Mouse (Mus musculus): Measurements from ENCODE around the gene Npas4.
A peak's percentile ranks its signal among the peaks of the same experiment; 100 is the strongest.
"Not testable (repeated sequence)": the region's sequence is repeated elsewhere in the genome, so short reads cannot be mapped to it uniquely, and the experiment has no call there.

The Npas4 gene

GRCm38 (mm10) chr19:4992904-4993303, 2.8 kb upstream of the Npas4 start:
- DNase-seq (ENCODE audit: low read depth): peak; percentile 98

DNA sequence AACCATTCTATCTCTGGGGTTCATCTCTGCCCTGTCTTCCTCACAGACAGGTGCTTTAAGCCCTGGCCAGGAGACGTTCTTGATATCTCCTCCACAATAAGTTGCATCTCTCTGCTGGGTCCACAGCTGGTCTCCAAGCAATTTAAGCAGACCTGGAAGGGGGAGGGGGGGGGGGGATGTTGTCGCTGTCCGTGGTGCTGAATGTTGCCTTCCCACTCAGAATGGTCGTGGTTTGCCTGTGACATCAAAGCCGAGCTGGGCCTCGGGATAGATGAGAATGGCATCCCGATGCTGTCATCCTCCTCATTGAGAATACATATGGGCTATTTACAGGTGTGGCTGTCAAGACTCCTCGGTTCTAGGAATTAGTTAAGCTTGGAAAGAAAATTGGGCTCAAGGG, 2.3 kb upstream of the Npas4 start:
- peak; percentile 63 for DNase-seq (ENCODE audit: low read depth)

DNA sequence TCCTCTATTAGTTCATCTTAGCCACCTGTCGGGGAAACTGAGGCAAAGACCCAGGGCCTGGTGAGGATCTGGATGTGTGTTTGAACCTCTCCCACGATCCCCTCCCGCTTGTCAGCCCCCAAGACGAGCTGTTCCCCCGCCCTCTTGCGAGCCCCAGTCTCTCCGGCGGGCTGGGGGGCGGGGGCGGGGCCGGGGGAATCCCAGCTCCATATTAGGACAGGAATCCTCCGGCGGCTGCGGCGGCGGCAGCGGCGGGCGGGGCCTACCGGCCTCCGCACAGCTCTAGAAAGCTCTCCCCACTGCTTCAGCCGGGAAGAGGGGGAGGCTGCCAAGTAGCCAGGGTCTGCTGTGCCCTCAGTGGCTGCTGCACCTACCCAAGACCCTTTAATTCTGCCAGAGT, 600 bp upstream of the Npas4 start:
- DNase-seq (ENCODE audit: low read depth): no peak

GRCm38 (mm10) chr19:4989434-4990255, 471 bp downstream of the Npas4 start:
- DNase-seq (ENCODE audit: low read depth): no peak

- peak; percentile 96 for DNase-seq (ENCODE audit: low read depth)
Observed at GRCm38 (mm10) chr19:4989013-4989412, 1.1 kb downstream of the Npas4 start.

DNA sequence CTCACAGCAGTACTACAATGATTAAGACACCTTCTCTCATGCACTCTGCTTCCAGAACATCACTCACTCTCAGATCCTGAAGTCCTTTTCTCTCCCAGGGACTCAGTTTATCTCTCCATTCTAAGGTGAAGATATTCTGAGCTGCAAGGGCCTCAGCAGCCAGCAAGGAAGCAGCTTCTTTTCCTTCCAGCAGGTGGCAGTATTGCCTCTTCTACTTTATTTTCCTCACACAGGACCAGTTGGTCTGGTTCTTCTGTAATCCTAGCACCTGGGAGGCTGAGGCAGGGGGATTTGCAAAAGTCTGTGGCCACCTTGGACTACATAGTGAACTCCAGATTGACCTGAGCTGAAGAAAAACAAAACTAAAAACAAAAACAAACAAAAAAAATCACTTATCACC, 8.3 kb downstream of the Npas4 start:
- peak; percentile 92 for DNase-seq (ENCODE audit: low read depth)

GRCm38 (mm10) chr19:4968236-4968635, 21.9 kb downstream of the Npas4 start:
- DNase-seq (ENCODE audit: low read depth): peak; percentile 59

DNA sequence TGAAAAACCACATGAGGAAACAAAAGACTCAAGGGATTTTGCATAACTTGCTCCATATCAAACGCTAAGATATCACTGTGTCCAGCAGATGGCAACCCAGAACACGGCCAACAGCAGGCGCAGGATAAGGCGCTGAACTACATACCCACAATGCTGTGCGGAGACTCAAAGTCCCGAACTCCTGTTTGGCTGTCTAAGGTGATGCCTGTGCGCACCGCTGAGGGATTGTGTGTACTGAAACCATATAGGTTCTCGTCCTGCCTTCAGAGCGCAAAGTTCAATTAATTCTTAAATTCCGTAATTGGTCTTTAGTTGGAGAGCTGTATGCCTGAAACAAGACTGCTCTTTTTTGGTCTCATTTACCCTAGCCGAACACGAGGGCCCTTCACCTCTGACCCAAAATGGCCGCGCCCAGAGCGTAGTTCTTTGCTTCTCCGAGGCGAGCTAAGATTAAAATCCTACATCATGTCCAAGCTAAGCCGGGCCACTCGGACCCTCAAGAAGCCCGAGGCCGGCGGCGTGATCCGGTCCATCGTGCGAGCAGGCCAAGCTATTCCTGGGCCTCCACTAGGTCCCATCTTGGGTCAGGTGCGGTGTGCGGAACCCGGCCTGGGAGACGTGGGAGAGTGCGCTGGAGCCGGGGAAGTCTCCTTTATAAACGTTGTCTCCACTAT, 28.1 kb downstream of the Npas4 start, which contains the start of gene Mrpl11:
Mrpl11 (plus strand) TSS at position 220 of the 674 bp plus-strand sequence.
- peak; percentile 98 for DNase-seq (ENCODE audit: low read depth)

GRCm38 (mm10) chr19:4948641-4949040, 41.5 kb downstream of the Npas4 start:
- DNase-seq (ENCODE audit: low read depth): not testable (repeated sequence)

- DNase-seq (ENCODE audit: low read depth): no peak
Observed at GRCm38 (mm10) chr19:4945540-4945939, 44.6 kb downstream of the Npas4 start.

GRCm38 (mm10) chr19:4943253-4943588, 46.9 kb downstream of the Npas4 start:
- DNase-seq (ENCODE audit: low read depth): no peak

GRCm38 (mm10) chr19:4942551-4943252, 47.4 kb downstream of the Npas4 start, which contains the start of gene Peli3:
Gene Peli3 (minus strand): TSS chr19:4943127.
- DNase-seq (ENCODE audit: low read depth): peak; percentile 94

DNA sequence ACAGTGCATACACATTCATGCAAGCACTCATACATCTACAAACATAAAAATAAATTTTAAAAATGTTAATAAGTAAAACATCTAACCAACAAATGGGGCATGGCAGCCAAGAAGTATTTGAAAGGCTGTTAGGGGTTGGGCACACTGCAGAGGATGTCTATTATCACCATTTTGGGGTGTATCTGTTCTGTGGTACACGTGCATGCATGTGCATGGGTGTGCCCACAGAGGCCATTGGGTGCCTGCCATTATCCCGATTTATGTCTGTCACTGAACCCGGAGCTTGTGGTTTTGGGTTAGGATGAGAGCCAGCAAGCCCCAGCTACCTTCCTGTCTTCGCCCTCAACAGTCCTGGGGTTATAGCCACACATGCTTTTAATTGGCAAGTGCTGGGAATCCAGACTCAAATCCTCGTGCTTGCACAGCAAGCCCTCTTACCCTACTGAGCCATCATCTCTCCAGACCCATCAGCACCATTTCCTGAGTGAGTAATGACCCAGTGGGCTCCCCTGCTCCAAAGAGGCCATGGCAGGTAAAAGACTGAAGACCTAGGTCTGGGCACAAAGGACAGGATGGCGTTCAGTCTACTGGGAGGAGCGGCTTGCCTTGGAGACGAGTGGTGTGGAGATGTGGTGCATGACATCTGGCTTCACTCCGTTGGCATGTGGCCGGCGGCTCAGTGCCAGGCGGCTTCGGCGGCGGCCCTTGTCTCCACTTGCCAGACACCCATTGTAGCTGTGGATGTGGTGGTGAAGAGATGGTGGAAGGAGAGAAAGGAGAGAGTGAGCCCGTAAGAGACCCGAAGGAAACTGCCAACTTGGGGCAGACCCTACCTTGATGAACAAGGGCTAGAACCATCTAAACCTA, 52.4 kb downstream of the Npas4 start:
- peak; percentile 74 for DNase-seq (ENCODE audit: low read depth)

GRCm38 (mm10) chr19:4936896-4937295, 53.2 kb downstream of the Npas4 start:
- DNase-seq (ENCODE audit: low read depth): peak; percentile 64

Data from NIH3T3 (cell line).